Mouse (Mus musculus) ES-E14 (cell line): ENCODE measurements around the gene Clcn2. TPM values are rescaled to one million over a fixed set of nuclear protein-coding genes. Genes with fewer than 3 reads are reported as not detected.

Source experiments
- DNase-seq: peaks from one replicate; pipeline ENCODE4 v3.0.0-alpha.2; 2013; ENCODE audit warnings: low read depth, low spot score
- H3K27ac ChIP-seq: 2 replicates; pipeline ENCODE4 v1.5.1; 2012; ENCODE audit warnings: low read depth, mild to moderate bottlenecking, low read length, moderate library complexity, mixed read lengths; ENCODE audit not compliant: poor library complexity, insufficient read depth, severe bottlenecking
- H3K36me3 ChIP-seq: 2 replicates; pipeline ENCODE4 v1.6.1; 2012; ENCODE audit warnings: mild to moderate bottlenecking, low read length, moderate library complexity, mixed read lengths; ENCODE audit not compliant: control insufficient read depth, poor library complexity, insufficient read depth, severe bottlenecking
- H3K4me1 ChIP-seq, 2 experiments: fragments of 150-350 bp in 1 of 2; sonication (generic) in 1 of 2; 2 replicates each; pipeline ENCODE4 v1.6.1; 2012; ENCODE audit warnings: low read length in 2 of 2, mild to moderate bottlenecking in 1 of 2, mixed read lengths in 1 of 2; ENCODE audit not compliant: control insufficient read depth in 2 of 2, insufficient read depth in 2 of 2, poor library complexity in 1 of 2
- H3K4me3 ChIP-seq, 2 experiments: fragments of 150-350 bp in 1 of 2; sonication (generic) in 1 of 2; 2 replicates each; pipeline ENCODE4 v1.5.1; 2012; ENCODE audit warnings: low read length in 2 of 2, low read depth in 1 of 2, mild to moderate bottlenecking in 1 of 2, mixed read lengths in 1 of 2; ENCODE audit not compliant: insufficient read depth in 1 of 2, poor library complexity in 1 of 2, severe bottlenecking in 1 of 2
- H3K9ac ChIP-seq: 2 replicates; pipeline ENCODE4 v1.6.1; 2012; ENCODE audit warnings: low read depth, mild to moderate bottlenecking, low read length, mixed read lengths; ENCODE audit not compliant: poor library complexity, insufficient read depth, severe bottlenecking
- H3K9me3 ChIP-seq: fragments of 150-350 bp; sonication (generic); 2 replicates; pipeline ENCODE4 v1.6.1; 2012; ENCODE audit warnings: low read depth, mild to moderate bottlenecking, low read length; ENCODE audit not compliant: control insufficient read depth, insufficient read depth
- CHD2 ChIP-seq: IDR thresholded peaks from 2 replicates; pipeline ENCODE4 v1.6.1; 2014; ENCODE audit warnings: mild to moderate bottlenecking, low read depth, low read length, inconsistent platforms
- HCFC1 ChIP-seq: IDR thresholded peaks from 2 replicates; pipeline ENCODE4 v1.6.1; 2012; ENCODE audit warnings: low read length, inconsistent platforms, borderline replicate concordance; ENCODE audit not compliant: insufficient read depth
- MAFK ChIP-seq: IDR thresholded peaks from 2 replicates; pipeline ENCODE4 v1.6.1; 2014; ENCODE audit warnings: mild to moderate bottlenecking, low read depth, low read length, inconsistent platforms; ENCODE audit not compliant: insufficient read depth
- ZC3H11A ChIP-seq: IDR thresholded peaks from 2 replicates; pipeline ENCODE4 v1.6.1; 2012; ENCODE audit warnings: low read depth, mild to moderate bottlenecking, inconsistent platforms, low read length, borderline replicate concordance
- ZNF384 ChIP-seq: IDR thresholded peaks from 2 replicates; pipeline ENCODE4 v1.6.1; 2012; ENCODE audit warnings: low read depth, low read length, inconsistent platforms
- in situ Hi-C, 2 experiments: fragments of 600-800 bp; cut with MboI; formaldehyde crosslinking; loops; one replicate each; pipeline ENCODE4 v1.15.1; 2025; ENCODE audit warnings: low sequenced_read_pairs in 2 of 2, inconsistent platforms in 1 of 2; ENCODE audit not compliant: unreplicated experiment in 2 of 2
- total RNA-seq: library from RNA; depleted of rRNA; stranded (reverse); fragments of 300-350 nt; gene quantifications from 2 replicates; pipeline ENCODE4 v1.2.3, GENCODE M21; 2012

The Clcn2 gene
- total RNA-seq, 1 experiment, result 38.2 TPM

DNA sequence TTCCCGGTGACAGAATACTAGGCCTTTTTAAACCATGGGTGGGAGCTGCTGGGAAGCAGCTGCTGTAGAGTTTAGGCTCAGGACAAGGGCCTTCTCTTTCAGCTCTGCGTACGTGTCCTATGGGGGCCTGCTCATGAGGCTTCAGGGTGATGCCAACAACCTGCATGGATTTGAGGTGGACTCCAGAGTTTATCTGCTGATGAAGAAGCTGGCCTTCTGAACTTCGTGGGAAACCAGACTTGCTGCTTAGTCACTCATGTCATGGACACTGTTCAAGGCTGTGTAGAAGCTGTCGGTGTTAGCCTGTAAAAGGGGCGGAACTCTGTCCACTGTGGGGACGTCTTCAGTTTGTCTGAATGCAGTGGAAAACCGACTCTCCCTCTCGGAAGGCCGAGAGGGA lies 4.3 kb upstream of the Clcn2 start:
- Histone ChIP-seq H3K27ac (no peak overlapping the region), H3K36me3 (peaks cover 14% of the 10 kb centered on the region), H3K9me3 (no peaks in the 10 kb centered on the region), H3K4me3 (no peak overlapping the region), H3K9ac (no peak overlapping the region), H3K4me1 (peaks cover 0 to 18% of the 10 kb centered on the region in 2 experiments)
- TF ChIP-seq ZNF384 (no peak), CHD2 (no peak), MAFK (no peak), HCFC1 (no peak), ZC3H11A (no peak)
- in situ Hi-C loops, result no loop called here
- DNase-seq, result no peak

- peaks cover 15% of the 10 kb centered on the region for H3K36me3 ChIP-seq
- peak overlapping the region; percentile 77 for H3K9ac ChIP-seq
- H3K27ac ChIP-seq, result no peak overlapping the region; the same call in 1 of the 2 replicates
- H3K4me1 ChIP-seq, result peaks cover 2 to 24% of the 10 kb centered on the region in 2 experiments; a peak in 3 of 4 replicates
- TF ChIP-seq CHD2 (no peak), ZNF384 (peak; percentile 92)
- in situ Hi-C loops, result no loop called here
- peak overlapping the region; percentile 87 to 88 for H3K4me3 ChIP-seq
- DNase-seq, result no peak
- no peaks in the 10 kb centered on the region for H3K9me3 ChIP-seq
Observed at GRCm38 (mm10) chr16:20717978-20718670, 578 bp upstream of the Clcn2 start.

GRCm38 (mm10) chr16:20716841-20717180 lies 735 bp downstream of the Clcn2 start:
- peak overlapping the region; percentile 66 for H3K9ac ChIP-seq
- H3K4me3 ChIP-seq, result peak overlapping the region; percentile 87 to 88
- H3K27ac ChIP-seq, result peak overlapping the region; percentile 79
- in situ Hi-C loops, result no loop called here
- no peak for TF ChIP-seq ZC3H11A
- no peak for DNase-seq
- peaks cover 27% of the 10 kb centered on the region for H3K36me3 ChIP-seq
- H3K4me1 ChIP-seq, result peaks cover 2 to 22% of the 10 kb centered on the region in 2 experiments; a peak in 3 of 4 replicates
- no peaks in the 10 kb centered on the region for H3K9me3 ChIP-seq

DNA sequence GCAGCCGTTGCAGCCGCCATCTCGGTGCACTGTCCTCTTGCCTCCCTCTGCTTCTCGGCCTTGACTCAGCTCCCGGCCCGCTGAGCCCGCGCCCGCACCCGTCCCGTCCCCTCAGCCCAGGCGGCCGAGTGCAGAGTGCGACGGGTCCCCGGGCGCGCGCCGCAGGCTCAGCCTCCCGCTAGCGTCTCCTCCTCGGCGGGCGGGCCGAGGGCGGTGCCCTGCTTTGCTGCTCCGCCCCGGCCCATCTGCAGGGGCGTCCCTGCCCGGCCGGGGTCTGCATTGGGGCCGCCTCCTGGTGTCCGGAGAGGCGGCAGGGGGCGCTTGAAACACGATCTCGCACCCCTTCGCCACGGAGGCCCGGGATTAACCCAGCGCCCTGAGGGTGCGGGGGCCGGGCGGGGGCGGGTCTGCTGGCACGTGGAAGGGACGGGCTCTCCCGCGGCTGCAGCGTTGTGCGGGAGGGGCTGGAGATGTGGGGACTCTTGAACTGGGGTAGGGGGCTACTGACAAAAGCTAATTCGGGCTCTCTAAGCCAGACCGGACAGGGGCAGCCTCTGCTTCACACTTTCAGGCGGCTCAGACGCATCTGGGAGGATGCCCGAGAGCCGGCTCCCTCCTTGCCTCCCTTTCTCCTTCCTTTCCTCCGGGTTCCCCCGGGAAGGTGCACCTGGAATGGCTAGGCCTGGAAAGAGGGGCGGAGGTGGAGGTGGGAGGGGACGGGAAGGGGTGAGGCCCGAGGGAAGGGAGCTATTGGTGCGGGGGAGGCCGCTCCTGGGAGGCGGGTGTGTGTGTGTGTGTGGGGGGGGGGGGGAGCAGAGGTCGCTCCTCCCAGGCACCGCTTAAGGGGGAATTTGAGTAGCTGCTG lies 1.3 kb downstream of the Clcn2 start:
- Histone ChIP-seq H3K27ac (peak overlapping the region; percentile 79), H3K9me3 (no peaks in the 10 kb centered on the region), H3K4me3 (peak overlapping the region; percentile 87 to 88), H3K9ac (peak overlapping the region; percentile 75), H3K36me3 (peaks cover 29% of the 10 kb centered on the region), H3K4me1 (peaks cover 2 to 22% of the 10 kb centered on the region in 2 experiments; a peak in 3 of 4 replicates)
- in situ Hi-C loops, result no loop called here
- no peak for TF ChIP-seq ZC3H11A
- TF ChIP-seq ZNF384, result no peak
- no peak for TF ChIP-seq HCFC1
- TF ChIP-seq MAFK, result no peak
- no peak for TF ChIP-seq CHD2
- no peak for DNase-seq
